Mouse (Mus musculus) neural tube, embryonic 14.5 days (tissue): ENCODE measurements around the gene Ints7. TPM values are rescaled to one million over a fixed set of nuclear protein-coding genes. Genes with fewer than 3 reads are reported as not detected.
A peak's percentile ranks its signal among the peaks of the same experiment; 100 is the strongest.

Experiments
- ATAC-seq: fragments of 200-750 bp; cut with Nextera tagmentation; 2 replicates; pipeline ENCODE4 v1.8.0; 2017; ENCODE audit warnings: low read depth, mild to moderate bottlenecking, moderate TSS enrichment, moderate library complexity
- H3K27ac ChIP-seq: fragments of 300-500 bp; sonication (generic); 2 replicates; pipeline ENCODE4 v1.5.1; 2014; ENCODE audit warnings: low read depth, mild to moderate bottlenecking, control low read depth, low read length, moderate library complexity, mixed read lengths
- H3K27me3 ChIP-seq: fragments of 300-500 bp; sonication (generic); 2 replicates; pipeline ENCODE4 v1.6.1; 2014; ENCODE audit warnings: low read length; ENCODE audit not compliant: control insufficient read depth, insufficient read depth
- H3K36me3 ChIP-seq: fragments of 300-500 bp; sonication (generic); 2 replicates; pipeline ENCODE4 v1.6.1; 2014; ENCODE audit warnings: low read length, mixed read lengths; ENCODE audit not compliant: control insufficient read depth, insufficient read depth
- H3K4me1 ChIP-seq: fragments of 300-500 bp; sonication (generic); 2 replicates; pipeline ENCODE4 v1.6.1; 2014; ENCODE audit warnings: low read length; ENCODE audit not compliant: control insufficient read depth, insufficient read depth
- H3K4me2 ChIP-seq: fragments of 300-500 bp; sonication (generic); 2 replicates; pipeline ENCODE4 v1.6.1; 2014; ENCODE audit warnings: mild to moderate bottlenecking, low read depth, low read length, control low read depth
- H3K4me3 ChIP-seq: fragments of 300-500 bp; sonication (generic); 2 replicates; pipeline ENCODE4 v1.5.1; 2014; ENCODE audit warnings: low read depth, low read length, control low read depth, mixed read lengths
- H3K9ac ChIP-seq: fragments of 300-500 bp; sonication (generic); replicated peaks from 2 replicates; pipeline ENCODE4 v1.6.1; 2014; ENCODE audit warnings: low read depth, mild to moderate bottlenecking, control low read depth, low read length, mixed read lengths
- H3K9me3 ChIP-seq: fragments of 300-500 bp; sonication (generic); 2 replicates; pipeline ENCODE4 v1.6.1; 2016; ENCODE audit warnings: low read length; ENCODE audit not compliant: control insufficient read depth
- WGBS: fragments of 180-500 bp; shearing (Covaris S2); extraction: QIAGEN DNeasy Blood & Tissue Kit; methylation state at CpG from one replicate; pipeline ENCODE4 v1.1.7; 2014; 5-methylcytosine and 5-hydroxymethylcytosine counted together
- polyA plus RNA-seq: library from polyadenylated mRNA; unstranded; fragments of >200 nt; fragmentation: Nextera tagmentation; extraction: Ambion mirVana; gene quantifications from 2 replicates; pipeline ENCODE4 v1.2.1, GENCODE M21; 2014

Gene Ints7
- 37.6 and 45.1 TPM in 2 replicates for polyA plus RNA-seq

DNA sequence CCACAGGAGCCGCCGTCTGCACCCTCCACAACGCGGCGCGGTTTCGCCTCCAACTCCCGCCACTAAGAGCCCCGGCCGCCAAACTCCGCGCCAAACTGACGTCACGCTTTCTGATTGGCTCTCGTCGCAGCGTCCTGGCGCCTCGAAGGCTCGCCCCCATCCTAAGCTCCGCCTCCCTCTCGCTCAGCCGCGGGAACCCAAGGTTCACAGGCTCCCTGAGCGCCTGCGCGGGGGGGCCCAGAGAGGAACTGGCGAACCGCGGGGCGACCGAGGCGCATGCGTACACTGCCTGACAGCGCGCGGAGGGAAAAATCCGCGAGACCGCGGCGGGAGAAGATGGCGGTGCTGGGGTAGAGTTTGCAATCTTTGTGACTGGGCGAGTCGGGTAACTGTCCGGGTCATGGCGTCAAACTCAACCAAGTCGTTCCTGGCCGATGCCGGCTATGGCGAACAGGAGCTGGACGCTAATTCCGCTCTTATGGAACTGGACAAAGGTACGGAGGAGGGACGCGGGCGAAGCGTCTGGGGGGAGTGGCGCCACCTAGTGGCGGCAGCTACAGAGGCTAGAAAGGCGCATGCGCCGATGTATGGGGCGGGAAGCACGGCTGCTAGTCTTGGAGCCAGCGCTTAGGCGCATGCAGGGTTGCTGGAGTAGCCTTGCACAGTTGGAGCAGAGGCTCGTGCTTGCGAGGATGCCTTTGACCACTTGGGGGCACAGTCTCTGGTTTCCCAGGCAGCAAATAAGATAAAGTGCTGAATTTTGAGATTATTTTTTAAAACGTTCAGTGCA lies at the start of gene Ints7, which contains the start of gene Dtl:
Gene Ints7, plus strand, starts transcription at position 179 of the 790 bp plus-strand sequence.
Gene Dtl, minus strand, starts transcription at position 87 of the 790 bp plus-strand sequence.
- 0% methylated on average over 70 of the region's 70 CpGs for WGBS
- no peaks in the 10 kb centered on the region for H3K27me3 ChIP-seq
- H3K36me3 ChIP-seq = no peaks in the 10 kb centered on the region
- H3K9ac ChIP-seq = peak within 1 kb of the TSS; percentile 56
- H3K4me2 ChIP-seq = peak within 1 kb of the TSS; percentile 91
- peak within 1 kb of the TSS; percentile 81 for H3K4me3 ChIP-seq
- peak; percentile 99 for ATAC-seq
- H3K4me1 ChIP-seq = peaks cover 16% of the 10 kb centered on the region
- H3K9me3 ChIP-seq = no peaks in the 10 kb centered on the region
- peak within 1 kb of the TSS; percentile 80 for H3K27ac ChIP-seq

DNA sequence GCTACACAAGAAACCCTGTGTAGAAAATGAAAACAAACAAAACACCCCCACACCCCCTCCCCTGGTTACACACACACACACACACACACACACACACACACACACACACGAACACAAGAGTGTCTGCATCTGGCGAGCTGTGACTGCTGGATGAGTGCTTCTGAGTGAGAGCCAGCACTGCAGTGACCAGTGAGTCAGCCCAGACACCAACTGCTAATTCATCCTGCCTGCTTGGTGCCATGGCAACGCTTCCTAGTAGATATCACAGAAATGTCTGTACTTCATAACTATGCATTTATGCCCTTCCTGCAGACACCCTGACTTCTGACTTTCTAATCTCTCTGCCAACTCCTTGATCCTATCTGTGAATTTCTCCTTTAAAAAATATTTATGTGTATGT lies 48.3 kb upstream of the Ints7 start:
- no peak for ATAC-seq
- WGBS = 85% methylated on average over 3 of the region's 3 CpGs
- Histone ChIP-seq H3K27ac (no peak overlapping the region), H3K4me1 (no peaks in the 10 kb centered on the region), H3K4me3 (no peak overlapping the region), H3K36me3 (no peaks in the 10 kb centered on the region), H3K4me2 (no peak overlapping the region), H3K27me3 (no peaks in the 10 kb centered on the region), H3K9me3 (no peaks in the 10 kb centered on the region), H3K9ac (no peak overlapping the region)

GRCm38 (mm10) chr1:191527921-191528612 lies 47.4 kb upstream of the Ints7 start:
- ATAC-seq = no peak
- no peak overlapping the region for H3K9ac ChIP-seq
- 71% methylated on average over 4 of the region's 4 CpGs for WGBS

GRCm38 (mm10) chr1:191529406-191529805 lies 46.0 kb upstream of the Ints7 start:
- H3K4me2 ChIP-seq = no peak overlapping the region
- H3K9me3 ChIP-seq = no peaks in the 10 kb centered on the region
- no peaks in the 10 kb centered on the region for H3K27me3 ChIP-seq
- no peak overlapping the region for H3K27ac ChIP-seq
- WGBS = 85% methylated on average over 2 of the region's 2 CpGs
- H3K4me1 ChIP-seq = no peaks in the 10 kb centered on the region
- no peak overlapping the region for H3K9ac ChIP-seq
- no peak overlapping the region for H3K4me3 ChIP-seq
- H3K36me3 ChIP-seq = no peaks in the 10 kb centered on the region
- ATAC-seq = no peak

More at GRCm38 (mm10) chr1:191527921-191528612, 47.4 kb upstream of the Ints7 start:
- Histone ChIP-seq H3K4me2 (no peak overlapping the region), H3K27ac (no peak overlapping the region), H3K9me3 (no peaks in the 10 kb centered on the region), H3K4me3 (no peak overlapping the region), H3K36me3 (no peaks in the 10 kb centered on the region), H3K27me3 (no peaks in the 10 kb centered on the region), H3K4me1 (no peaks in the 10 kb centered on the region)

- H3K36me3 ChIP-seq = no peaks in the 10 kb centered on the region
- no peak overlapping the region for H3K27ac ChIP-seq
- no peak overlapping the region for H3K9ac ChIP-seq
- no peaks in the 10 kb centered on the region for H3K27me3 ChIP-seq
- H3K9me3 ChIP-seq = no peaks in the 10 kb centered on the region
- WGBS = 50% methylated on average over 1 of the region's 1 CpGs
- ATAC-seq = no peak
- no peak overlapping the region for H3K4me3 ChIP-seq
- H3K4me1 ChIP-seq = no peaks in the 10 kb centered on the region
- H3K4me2 ChIP-seq = no peak overlapping the region
Measured at GRCm38 (mm10) chr1:191531023-191531422, 44.4 kb upstream of the Ints7 start.

DNA sequence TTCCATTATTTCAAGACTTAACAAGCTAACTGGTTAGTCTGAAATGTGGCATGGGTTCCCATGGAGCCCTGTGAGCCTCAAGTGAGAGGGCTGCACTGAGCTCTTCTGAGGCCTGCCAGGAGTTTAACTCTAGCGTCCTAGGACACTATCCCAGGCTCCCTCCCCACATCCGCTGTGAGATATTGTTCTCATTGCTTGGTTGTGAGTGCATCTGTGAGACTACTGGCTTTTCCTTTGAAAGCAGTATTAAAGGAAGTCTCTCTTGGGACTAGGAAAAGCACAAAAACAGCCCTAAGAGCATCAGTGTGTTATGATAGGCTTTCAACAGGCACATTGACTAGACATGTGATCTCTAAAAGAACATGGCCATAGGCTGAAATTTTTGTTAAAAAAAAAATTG lies 40.5 kb upstream of the Ints7 start:
- no peaks in the 10 kb centered on the region for H3K4me1 ChIP-seq
- 63% methylated on average over 2 of the region's 2 CpGs for WGBS
- no peaks in the 10 kb centered on the region for H3K9me3 ChIP-seq
- H3K4me3 ChIP-seq = no peak overlapping the region
- no peak overlapping the region for H3K9ac ChIP-seq
- no peak overlapping the region for H3K27ac ChIP-seq
- no peaks in the 10 kb centered on the region for H3K27me3 ChIP-seq
- H3K4me2 ChIP-seq = no peak overlapping the region
- no peak for ATAC-seq
- H3K36me3 ChIP-seq = no peaks in the 10 kb centered on the region

- no peak overlapping the region for H3K27ac ChIP-seq
- no peaks in the 10 kb centered on the region for H3K27me3 ChIP-seq
- H3K9me3 ChIP-seq = no peaks in the 10 kb centered on the region
- no peaks in the 10 kb centered on the region for H3K4me1 ChIP-seq
- no peak overlapping the region for H3K4me2 ChIP-seq
- 96% methylated on average over 2 of the region's 2 CpGs for WGBS
- no peaks in the 10 kb centered on the region for H3K36me3 ChIP-seq
- H3K4me3 ChIP-seq = no peak overlapping the region
- H3K9ac ChIP-seq = no peak overlapping the region
- ATAC-seq = no peak
Measured at GRCm38 (mm10) chr1:191540300-191540699, 35.1 kb upstream of the Ints7 start.

GRCm38 (mm10) chr1:191541014-191541413 lies 34.4 kb upstream of the Ints7 start:
- WGBS = 93% methylated on average over 9 of the region's 9 CpGs

GRCm38 (mm10) chr1:191541619-191542018 lies 33.8 kb upstream of the Ints7 start:
- ATAC-seq = no peak
- H3K4me1 ChIP-seq = no peaks in the 10 kb centered on the region
- H3K36me3 ChIP-seq = no peaks in the 10 kb centered on the region
- H3K9me3 ChIP-seq = no peaks in the 10 kb centered on the region
- H3K27ac ChIP-seq = no peak overlapping the region
- WGBS = 94% methylated on average over 4 of the region's 4 CpGs
- H3K9ac ChIP-seq = no peak overlapping the region
- H3K4me2 ChIP-seq = no peak overlapping the region
- H3K4me3 ChIP-seq = no peak overlapping the region
- no peaks in the 10 kb centered on the region for H3K27me3 ChIP-seq

More at GRCm38 (mm10) chr1:191541014-191541413, 34.4 kb upstream of the Ints7 start:
- ATAC-seq = no peak
- Histone ChIP-seq H3K9me3 (no peaks in the 10 kb centered on the region), H3K4me2 (no peak overlapping the region), H3K9ac (no peak overlapping the region), H3K27ac (no peak overlapping the region), H3K27me3 (no peaks in the 10 kb centered on the region), H3K4me3 (no peak overlapping the region), H3K4me1 (no peaks in the 10 kb centered on the region), H3K36me3 (no peaks in the 10 kb centered on the region)
